Mouse (Mus musculus): ENCODE measurements around the gene Gm12216. TPM values are rescaled to one million over a fixed set of nuclear protein-coding genes. Genes with fewer than 3 reads are reported as not detected.

The Gm12216 gene
- polyA plus RNA-seq, 1 experiment from 2014 or later, result 0.41 TPM

GRCm38 (mm10) chr11:53778455-53778854 is 80.6 kb downstream of the Gm12216 start:
- no peak overlapping the region for H3K27ac ChIP-seq
- WGBS, result 73% methylated on average over 5 of the region's 5 CpGs

GRCm38 (mm10) chr11:53777736-53778135 is 81.3 kb downstream of the Gm12216 start:
- H3K9me3 ChIP-seq (replicated peaks), result no peaks in the 10 kb centered on the region

More at GRCm38 (mm10) chr11:53778455-53778854, 80.6 kb downstream of the Gm12216 start:
- Histone ChIP-seq H3K4me3 (no peak overlapping the region), H3K9me3 (replicated peaks) (no peaks in the 10 kb centered on the region), H3K4me1 (peaks cover 3% of the 10 kb centered on the region; the same call in 1 of the 2 replicates), H3K36me3 (peaks cover 31% of the 10 kb centered on the region), H3K27me3 (ENCODE audit: low read depth, poor library complexity, severe bottlenecking) (no peaks in the 10 kb centered on the region)
- DNase-seq (ENCODE audit: low spot score), result no peak

GRCm38 (mm10) chr11:53774659-53775255 is 84.3 kb downstream of the Gm12216 start:
- no peak for DNase-seq (ENCODE audit: low spot score)
- Histone ChIP-seq H3K4me3 (no peak overlapping the region), H3K9me3 (replicated peaks) (no peaks in the 10 kb centered on the region), H3K36me3 (peaks cover 32% of the 10 kb centered on the region), H3K27me3 (ENCODE audit: low read depth, poor library complexity, severe bottlenecking) (peaks cover 11% of the 10 kb centered on the region), H3K27ac (no peak overlapping the region), H3K4me1 (peaks cover 9% of the 10 kb centered on the region)
- 90% methylated on average over 13 of the region's 13 CpGs for WGBS

More at GRCm38 (mm10) chr11:53777736-53778135, 81.3 kb downstream of the Gm12216 start:
- Histone ChIP-seq H3K27ac (no peak overlapping the region), H3K36me3 (peaks cover 32% of the 10 kb centered on the region), H3K4me1 (peaks cover 3% of the 10 kb centered on the region; the same call in 1 of the 2 replicates), H3K4me3 (no peak overlapping the region), H3K27me3 (ENCODE audit: low read depth, poor library complexity, severe bottlenecking) (no peaks in the 10 kb centered on the region; the same call in 1 of the 2 replicates)
- WGBS, result 67% methylated on average over 5 of the region's 5 CpGs
- no peak for DNase-seq (ENCODE audit: low spot score)

- peaks cover 18% of the 10 kb centered on the region for H3K4me1 ChIP-seq
- 90% methylated on average over 16 of the region's 16 CpGs for WGBS
- no peak for DNase-seq (ENCODE audit: low spot score)
- H3K4me3 ChIP-seq, result no peak overlapping the region
- H3K36me3 ChIP-seq, result peaks cover 32% of the 10 kb centered on the region
- H3K27ac ChIP-seq, result no peak overlapping the region
- H3K9me3 ChIP-seq (replicated peaks), result no peaks in the 10 kb centered on the region
- peaks cover 18% of the 10 kb centered on the region for H3K27me3 ChIP-seq (ENCODE audit: low read depth, poor library complexity, severe bottlenecking)
Observed at GRCm38 (mm10) chr11:53773641-53774360, 85.3 kb downstream of the Gm12216 start.

GRCm38 (mm10) chr11:53773087-53773486 is 86.0 kb downstream of the Gm12216 start, which contains the start of gene Gm17334:
Gm17334 (minus strand) TSS chr11:53773187.
- Histone ChIP-seq H3K4me3 (no peak within 1 kb of the TSS), H3K27me3 (ENCODE audit: low read depth, poor library complexity, severe bottlenecking) (peaks cover 25% of the 10 kb centered on the region), H3K9me3 (replicated peaks) (no peaks in the 10 kb centered on the region)

GRCm38 (mm10) chr11:53772536-53772935 is 86.5 kb downstream of the Gm12216 start:
- peaks cover 20% of the 10 kb centered on the region for H3K4me1 ChIP-seq
- peaks cover 32% of the 10 kb centered on the region for H3K36me3 ChIP-seq
- 81% methylated on average over 9 of the region's 9 CpGs for WGBS
- H3K4me3 ChIP-seq, result no peak overlapping the region
- H3K9me3 ChIP-seq (replicated peaks), result no peaks in the 10 kb centered on the region
- no peak for DNase-seq (ENCODE audit: low spot score)
- peaks cover 25% of the 10 kb centered on the region for H3K27me3 ChIP-seq (ENCODE audit: low read depth, poor library complexity, severe bottlenecking)
- no peak overlapping the region for H3K27ac ChIP-seq

More at GRCm38 (mm10) chr11:53773087-53773486, 86.0 kb downstream of the Gm12216 start, which contains the start of gene Gm17334:
- H3K27ac ChIP-seq, result no peak within 1 kb of the TSS
- no peak for DNase-seq (ENCODE audit: low spot score)
- H3K36me3 ChIP-seq, result peaks cover 32% of the 10 kb centered on the region
- H3K4me1 ChIP-seq, result peaks cover 20% of the 10 kb centered on the region
- WGBS, result 97% methylated on average over 5 of the region's 5 CpGs

- WGBS, result 83% methylated on average over 11 of the region's 11 CpGs
- H3K27me3 ChIP-seq (ENCODE audit: low read depth, poor library complexity, severe bottlenecking), result peaks cover 25% of the 10 kb centered on the region
- no peak for DNase-seq (ENCODE audit: low spot score)
- H3K9me3 ChIP-seq (replicated peaks), result no peaks in the 10 kb centered on the region
- peaks cover 26% of the 10 kb centered on the region for H3K36me3 ChIP-seq
- peaks cover 20% of the 10 kb centered on the region for H3K4me1 ChIP-seq
- no peak overlapping the region for H3K27ac ChIP-seq
- peak overlapping the region; percentile 86 for H3K4me3 ChIP-seq
Observed at GRCm38 (mm10) chr11:53771001-53771744, 87.9 kb downstream of the Gm12216 start.

- WGBS, result under 1% methylated on average over 75 of the region's 75 CpGs
- DNase-seq (ENCODE audit: low spot score), result peak; percentile 80
- Histone ChIP-seq H3K27ac (peak overlapping the region; percentile 88), H3K9me3 (replicated peaks) (no peaks in the 10 kb centered on the region), H3K36me3 (peaks cover 19% of the 10 kb centered on the region), H3K4me1 (peaks cover 20% of the 10 kb centered on the region), H3K4me3 (peak overlapping the region; percentile 86), H3K27me3 (ENCODE audit: low read depth, poor library complexity, severe bottlenecking) (peaks cover 30% of the 10 kb centered on the region)
Observed at GRCm38 (mm10) chr11:53770125-53770791, 88.8 kb downstream of the Gm12216 start.

- H3K27ac ChIP-seq, result peak within 1 kb of the TSS; percentile 88
- H3K9me3 ChIP-seq (replicated peaks), result no peaks in the 10 kb centered on the region
- peak; percentile 90 for DNase-seq (ENCODE audit: low spot score)
- H3K4me3 ChIP-seq, result peak within 1 kb of the TSS; percentile 86
- H3K36me3 ChIP-seq, result peaks cover 14% of the 10 kb centered on the region
- peaks cover 35% of the 10 kb centered on the region for H3K27me3 ChIP-seq (ENCODE audit: low read depth, poor library complexity, severe bottlenecking)
- peaks cover 22% of the 10 kb centered on the region for H3K4me1 ChIP-seq
- WGBS, result 0% methylated on average over 40 of the region's 40 CpGs
Observed at GRCm38 (mm10) chr11:53769760-53770124, 89.3 kb downstream of the Gm12216 start, which contains the start of gene Irf1. Irf1 (plus strand) TSS chr11:53770014.

GRCm38 (mm10) chr11:53769185-53769576 is 89.9 kb downstream of the Gm12216 start:
- no peaks in the 10 kb centered on the region for H3K9me3 ChIP-seq (replicated peaks)
- peaks cover 39% of the 10 kb centered on the region for H3K27me3 ChIP-seq (ENCODE audit: low read depth, poor library complexity, severe bottlenecking)
- peak overlapping the region; percentile 86 for H3K4me3 ChIP-seq
- WGBS, result 51% methylated on average over 12 of the region's 12 CpGs
- H3K27ac ChIP-seq, result peak overlapping the region; percentile 88; the same call in 1 of the 2 replicates
- peaks cover 27% of the 10 kb centered on the region for H3K4me1 ChIP-seq
- peaks cover 9% of the 10 kb centered on the region; the same call in 1 of the 2 replicates for H3K36me3 ChIP-seq
- no peak for DNase-seq (ENCODE audit: low spot score)

- peaks cover 39% of the 10 kb centered on the region for H3K27me3 ChIP-seq (ENCODE audit: low read depth, poor library complexity, severe bottlenecking)
Observed at GRCm38 (mm10) chr11:53768422-53769184, 90.5 kb downstream of the Gm12216 start.

More at GRCm38 (mm10) chr11:53768422-53769184, 90.5 kb downstream of the Gm12216 start:
- WGBS, result 74% methylated on average over 13 of the region's 13 CpGs
- H3K9me3 ChIP-seq (replicated peaks), result no peaks in the 10 kb centered on the region
- H3K4me3 ChIP-seq, result no peak overlapping the region; the same call in 1 of the 2 replicates
- H3K36me3 ChIP-seq, result peaks cover 3% of the 10 kb centered on the region; the same call in 1 of the 2 replicates
- H3K4me1 ChIP-seq, result peaks cover 33% of the 10 kb centered on the region
- no peak for DNase-seq (ENCODE audit: low spot score)
- H3K27ac ChIP-seq, result no peak overlapping the region
